Mouse (Mus musculus) colon, adult 2 months (tissue): ENCODE data around the gene Reg3g. TPM values are rescaled to one million over a fixed set of nuclear protein-coding genes. Genes with fewer than 3 reads are reported as not detected.

Experiments
- polyA plus RNA-seq: library from polyadenylated mRNA; depleted of rRNA; stranded (reverse); fragments of >200 nt; gene quantifications from 2 replicates; pipeline ENCODE4 v1.2.3, GENCODE M21; 2012; rRNA removed

The Reg3g gene
- polyA plus RNA-seq = 28.2 and 42.0 TPM in 2 replicates

DNA sequence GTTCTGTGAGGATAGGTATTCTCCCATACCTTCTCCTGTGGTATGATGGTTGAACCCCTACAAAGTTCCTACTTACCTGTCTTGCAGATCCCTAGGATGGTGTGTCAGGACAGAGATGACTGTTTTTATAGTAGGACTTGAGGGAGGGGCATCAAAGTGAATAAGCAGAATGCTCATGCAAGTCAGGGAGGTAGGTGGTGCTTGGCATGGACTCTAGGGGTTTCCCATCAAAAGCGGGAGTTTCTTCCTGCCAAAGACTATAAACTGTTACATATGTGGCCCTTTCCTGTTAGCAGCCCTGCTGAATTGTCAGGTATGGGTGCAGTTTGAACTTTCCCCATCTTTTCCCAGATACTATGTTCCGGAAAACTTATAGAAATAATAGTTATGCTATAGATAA lies at the start of gene Reg3g:
Gene Reg3g, minus strand, starts transcription at position 101 of the 400 bp plus-strand sequence.

DNA sequence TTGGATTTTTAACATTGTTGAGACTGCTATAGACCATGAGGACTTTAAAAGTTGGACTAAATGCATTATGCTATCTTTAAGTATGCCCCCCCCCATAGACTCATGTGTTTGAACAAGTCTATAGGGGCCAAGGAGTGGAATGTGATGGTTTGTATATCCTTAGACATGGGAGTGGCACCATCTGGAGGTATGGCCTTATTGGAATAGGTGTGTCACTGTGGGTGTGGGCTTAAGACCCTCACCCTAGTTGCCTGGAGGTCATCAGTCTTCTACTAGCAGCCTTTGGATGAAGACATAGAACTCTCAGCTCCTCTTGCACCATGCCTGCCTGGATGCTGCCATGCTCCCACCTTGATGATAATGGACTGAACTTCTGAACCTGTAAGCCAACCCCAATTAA lies 46.3 kb downstream of the Reg3g start, which contains the start of gene Reg1:
Gene Reg1, plus strand, starts transcription at position 301 of the 400 bp plus-strand sequence.

Other genes starting within 250 kb of the Reg3g start
- 213 and 608 TPM in 2 replicates for gene Reg3b, start 98.2 kb downstream of the Reg3g start, polyA plus RNA-seq
- 4.2 TPM in 1 of 2 replicates, not detected in the other for gene Reg3d, start 90.0 kb downstream of the Reg3g start, polyA plus RNA-seq
- 0.29 and 1.2 TPM in 2 replicates for gene Reg3a, start 88.2 kb downstream of the Reg3g start, polyA plus RNA-seq
- gene Reg2, start 73.2 kb downstream of the Reg3g start, polyA plus RNA-seq = 35.3 TPM in 1 of 2 replicates, not detected in the other
- gene Reg1, start 46.2 kb downstream of the Reg3g start, polyA plus RNA-seq = 0.65 and 342 TPM in 2 replicates